Mouse (Mus musculus) layer of hippocampus, adult 2 months (tissue): ENCODE results near the gene Entpd7. TPM values are rescaled to one million over a fixed set of nuclear protein-coding genes. Genes with fewer than 3 reads are reported as not detected.

Experiments
- DNase-seq, 2 experiments: peaks; one replicate each; pipeline ENCODE4 v3.0.0; 2022; ENCODE audit warnings: low spot score in 2 of 2
- H3K27ac ChIP-seq: fragments of 200-600 bp; 2 replicates; pipeline ENCODE4 v1.8.1; 2022
- H3K4me3 ChIP-seq: fragments of 200-600 bp; 2 replicates; pipeline ENCODE4 v1.8.1; 2022; ENCODE audit warnings: mild to moderate bottlenecking
- CTCF ChIP-seq: fragments of 200-600 bp; conservative IDR thresholded peaks from 2 replicates; pipeline ENCODE4 v1.8.1; 2022; ENCODE audit warnings: antibody characterized with exemption, mild to moderate bottlenecking, moderate library complexity
- total RNA-seq, 2 experiments: library from RNA; stranded (reverse); gene quantifications; 2 replicates each; pipeline ENCODE4 v1.2.3; 2021

Gene Entpd7
- total RNA-seq, 2 experiments from 2014 or later = 19.1 to 20.2 TPM

- DNase-seq = no peak
- no peak for TF ChIP-seq CTCF
- peak overlapping the region; percentile 36; the same call in 1 of the 2 replicates for H3K27ac ChIP-seq
- no peak overlapping the region for H3K4me3 ChIP-seq
Observed at GRCm38 (mm10) chr19:43679474-43679981, 9.9 kb upstream of the Entpd7 start.

DNA sequence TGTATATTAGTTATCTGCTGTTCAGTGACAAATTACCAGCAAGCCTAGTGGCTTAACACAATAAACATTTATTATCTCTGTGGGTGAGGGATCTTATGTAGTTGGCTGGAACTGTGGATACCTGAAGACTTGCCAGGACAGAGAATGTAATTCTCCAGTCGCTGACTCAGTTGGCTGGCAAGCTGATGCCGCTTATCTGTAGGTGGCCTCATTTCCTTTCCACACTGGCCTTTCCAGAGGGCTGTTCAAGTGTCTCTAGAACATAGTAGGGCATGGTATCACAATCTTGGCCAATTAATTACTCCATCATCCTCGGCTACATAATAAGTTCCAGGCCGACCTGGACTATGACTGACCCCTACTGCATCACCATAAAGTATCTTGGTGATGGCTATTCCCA, 7.9 kb upstream of the Entpd7 start:
- TF ChIP-seq CTCF = no peak
- Histone ChIP-seq H3K27ac (no peak overlapping the region), H3K4me3 (no peak overlapping the region)
- DNase-seq = no peak

DNA sequence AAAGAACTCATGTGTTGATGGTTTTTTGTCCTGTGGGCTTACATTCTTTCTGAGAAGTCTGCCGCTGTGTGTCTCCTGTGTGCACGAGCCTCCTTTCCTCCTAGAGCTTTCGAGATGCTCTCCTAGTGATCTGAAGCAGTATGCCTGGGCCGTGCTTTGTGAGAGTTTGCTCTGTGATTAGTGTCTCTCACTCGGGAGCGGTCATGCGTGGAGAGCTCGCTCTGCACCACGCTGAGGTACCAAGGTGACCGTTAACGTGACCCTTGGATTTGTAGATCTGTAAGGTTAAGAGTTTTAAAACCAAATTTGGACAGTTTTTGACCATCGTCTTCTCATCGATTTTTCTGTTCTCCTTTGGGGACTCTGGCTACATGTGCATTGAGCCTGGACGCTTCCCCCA, 3.3 kb downstream of the Entpd7 start:
- Histone ChIP-seq H3K27ac (no peak overlapping the region), H3K4me3 (no peak overlapping the region)
- no peak for DNase-seq
- no peak for TF ChIP-seq CTCF

GRCm38 (mm10) chr19:43695514-43695964, 6.1 kb downstream of the Entpd7 start:
- H3K4me3 ChIP-seq = no peak overlapping the region
- no peak for DNase-seq
- H3K27ac ChIP-seq = no peak overlapping the region
- no peak for TF ChIP-seq CTCF

GRCm38 (mm10) chr19:43697666-43698370, 8.3 kb downstream of the Entpd7 start:
- H3K4me3 ChIP-seq = no peak overlapping the region
- TF ChIP-seq CTCF = no peak
- no peak for DNase-seq
- H3K27ac ChIP-seq = peak overlapping the region; percentile 53; the same call in 1 of the 2 replicates

GRCm38 (mm10) chr19:43699021-43699762, 9.7 kb downstream of the Entpd7 start:
- no peak overlapping the region for H3K4me3 ChIP-seq
- H3K27ac ChIP-seq = peak overlapping the region; percentile 41
- no peak for DNase-seq
- no peak for TF ChIP-seq CTCF

DNA sequence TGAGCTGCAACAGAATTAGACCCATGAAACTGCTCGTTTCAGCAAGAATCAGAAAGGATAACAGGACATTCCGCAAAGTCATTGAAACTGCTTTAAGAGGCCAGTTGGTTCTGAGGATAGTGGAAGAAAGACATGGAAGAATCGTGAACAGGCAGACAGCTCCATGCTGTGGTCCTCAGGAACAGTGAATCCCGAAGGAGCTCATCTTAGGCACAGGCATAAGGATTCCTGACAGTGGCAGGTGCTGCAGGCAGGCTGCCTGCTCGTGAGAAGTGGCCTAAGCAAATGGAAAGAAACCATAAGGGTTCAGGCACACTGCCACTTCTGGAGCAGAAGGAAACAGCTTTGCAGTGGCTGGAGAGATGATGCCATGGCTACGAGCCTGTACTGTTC, 10.3 kb downstream of the Entpd7 start:
- DNase-seq = no peak
- Histone ChIP-seq H3K27ac (peak overlapping the region; percentile 29), H3K4me3 (no peak overlapping the region)
- no peak for TF ChIP-seq CTCF

DNA sequence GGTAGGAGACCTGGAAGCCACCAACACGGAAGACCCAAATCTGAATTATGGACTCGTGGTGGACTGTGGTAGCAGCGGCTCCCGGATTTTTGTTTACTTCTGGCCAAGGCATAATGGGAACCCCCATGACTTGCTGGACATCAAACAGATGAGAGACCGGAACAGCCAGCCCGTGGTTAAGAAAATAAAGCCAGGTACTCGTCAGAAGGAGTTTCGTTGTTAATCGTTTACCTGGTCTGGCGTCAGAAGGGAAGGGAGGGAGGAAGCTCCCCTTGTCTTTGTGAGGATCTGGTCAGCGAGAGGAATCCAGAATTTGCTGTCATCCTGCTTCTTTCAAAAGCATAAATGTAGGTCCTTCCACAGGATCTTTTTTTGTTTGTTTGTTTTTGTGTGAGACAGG, 14.7 kb downstream of the Entpd7 start:
- no peak for DNase-seq
- Histone ChIP-seq H3K27ac (no peak overlapping the region), H3K4me3 (no peak overlapping the region)
- no peak for TF ChIP-seq CTCF

DNA sequence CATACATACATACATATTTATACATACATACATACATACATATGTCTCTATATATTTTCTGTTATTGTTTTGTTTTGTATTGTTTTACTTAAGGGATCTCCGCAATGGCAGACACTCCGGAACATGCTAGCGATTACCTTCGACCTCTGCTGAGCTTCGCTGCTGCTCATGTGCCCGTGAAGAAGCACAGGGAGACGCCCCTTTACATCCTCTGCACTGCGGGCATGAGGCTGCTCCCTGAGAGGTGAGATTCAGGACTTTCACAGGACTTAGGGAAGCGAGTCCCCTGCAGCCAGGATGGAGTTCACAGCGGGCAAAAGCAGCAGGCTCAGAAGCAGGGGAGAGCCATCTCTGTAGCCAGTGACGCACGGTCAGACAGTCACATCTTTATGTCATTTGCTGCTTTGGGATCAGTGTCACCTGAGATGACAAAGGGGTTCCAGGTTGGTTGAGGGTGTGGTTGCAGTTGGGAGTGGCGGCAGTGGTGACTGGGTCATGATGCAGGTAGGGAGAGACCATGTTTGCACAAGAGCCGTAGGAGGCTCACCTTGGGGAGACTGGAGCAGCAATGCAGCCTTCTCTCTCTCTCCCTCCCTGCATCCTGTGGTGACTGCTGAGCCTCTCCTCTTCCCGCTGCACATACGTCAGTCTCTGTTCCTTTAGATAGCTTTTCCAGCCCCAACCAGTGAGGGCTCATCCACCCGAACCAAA, 15.5 kb downstream of the Entpd7 start:
- H3K27ac ChIP-seq = no peak overlapping the region

DNA sequence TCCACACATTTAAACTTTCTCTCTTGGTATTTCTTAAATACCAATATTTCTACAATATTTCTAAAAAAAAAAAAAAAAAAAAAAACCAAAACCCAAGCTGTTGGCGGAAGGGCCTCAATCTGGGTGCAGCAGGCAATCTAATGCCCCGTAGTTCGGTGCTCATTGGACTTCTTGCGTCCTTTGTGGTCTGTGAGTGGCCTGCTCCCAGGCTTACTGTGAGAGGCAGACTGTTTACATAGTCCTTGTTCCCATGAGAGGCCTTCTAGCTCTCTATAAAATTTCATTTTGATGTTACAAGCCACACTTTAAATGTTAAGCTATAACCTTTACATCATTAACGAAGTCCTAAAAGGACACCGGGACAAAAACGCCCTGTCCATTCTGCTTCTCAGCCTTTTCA, 18.7 kb downstream of the Entpd7 start:
- DNase-seq = no peak
- no peak overlapping the region for H3K27ac ChIP-seq
- TF ChIP-seq CTCF = no peak
- no peak overlapping the region for H3K4me3 ChIP-seq

More for the DNA sequence above, 15.5 kb downstream of the Entpd7 start:
- no peak overlapping the region for H3K4me3 ChIP-seq
- no peak for TF ChIP-seq CTCF
- DNase-seq = no peak

GRCm38 (mm10) chr19:43709317-43709716, 19.8 kb downstream of the Entpd7 start:
- Histone ChIP-seq H3K27ac (0 out of 2 replicates have a peak overlapping the region, but pooled peaks have one; percentile 23), H3K4me3 (no peak overlapping the region)
- DNase-seq = no peak
- no peak for TF ChIP-seq CTCF

DNA sequence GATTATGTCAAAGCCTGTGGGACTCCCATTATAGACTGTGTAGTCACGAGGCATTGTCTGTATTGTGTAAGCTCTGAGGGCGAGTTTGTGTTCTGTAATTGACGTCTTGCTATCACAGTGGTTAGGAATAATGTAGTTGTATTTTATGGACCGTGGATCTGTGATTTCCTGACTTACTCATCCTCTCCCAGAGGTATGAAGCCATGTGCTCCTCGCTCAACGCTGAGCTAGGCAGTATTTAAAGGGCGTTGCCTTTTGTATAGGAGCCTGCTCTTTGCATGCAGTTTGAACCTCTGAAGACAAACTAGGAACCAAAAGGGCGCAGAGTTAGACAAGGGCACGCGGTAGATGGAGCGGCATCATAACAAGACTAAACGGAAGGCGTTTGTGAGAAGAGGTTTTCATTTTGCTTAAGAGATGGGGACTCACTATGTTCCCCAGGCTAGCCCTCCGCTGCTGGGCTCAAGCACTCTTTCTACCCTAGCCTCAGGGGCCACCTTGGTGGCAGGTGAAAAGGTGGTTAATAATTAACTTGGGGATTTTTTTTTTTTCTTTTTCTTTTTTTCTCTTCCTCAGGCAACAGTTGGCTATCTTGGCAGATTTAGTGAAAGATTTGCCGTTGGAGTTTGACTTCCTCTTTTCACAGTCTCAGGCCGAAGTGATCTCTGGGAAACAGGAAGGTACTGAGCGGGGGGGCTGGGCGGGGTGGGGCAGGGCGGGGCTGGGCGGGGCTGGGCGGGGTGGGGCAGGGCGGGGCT, 21.9 kb downstream of the Entpd7 start:
- no peak for DNase-seq
- TF ChIP-seq CTCF = no peak
- no peak overlapping the region for H3K4me3 ChIP-seq

More for the DNA sequence above, 21.9 kb downstream of the Entpd7 start:
- H3K27ac ChIP-seq = no peak overlapping the region
